Mouse (Mus musculus) liver, postnatal 0 days (tissue): ENCODE results near the gene Mrgprh. TPM values are rescaled to one million over a fixed set of nuclear protein-coding genes. Genes with fewer than 3 reads are reported as not detected.
"Not testable (repeated sequence)": the region's sequence is repeated elsewhere in the genome, so short reads cannot be mapped to it uniquely, and the experiment has no call there.

Experiments
- ATAC-seq: fragments of 200-750 bp; cut with Nextera tagmentation; 2 replicates; pipeline ENCODE4 v1.8.0; 2017; ENCODE audit warnings: mild to moderate bottlenecking, moderate library complexity
- DNase-seq: peaks from one replicate; pipeline ENCODE4 v3.0.0-alpha.2; 2016
- H3K27ac ChIP-seq: fragments of 300-500 bp; sonication (generic); 2 replicates; pipeline ENCODE4 v1.5.1; 2014; ENCODE audit warnings: antibody characterized with exemption, moderate library complexity, mild to moderate bottlenecking, low read depth
- H3K27me3 ChIP-seq: fragments of 300-500 bp; sonication (generic); 2 replicates; pipeline ENCODE4 v1.6.1; 2014; ENCODE audit warnings: low read length, control low read depth, mixed read lengths; ENCODE audit not compliant: insufficient read depth
- H3K36me3 ChIP-seq: fragments of 300-500 bp; sonication (generic); replicated peaks from 2 replicates; pipeline ENCODE4 v1.6.1; 2014; ENCODE audit warnings: mild to moderate bottlenecking, control low read depth, low read length, moderate library complexity, mixed read lengths; ENCODE audit not compliant: insufficient read depth
- H3K4me1 ChIP-seq: fragments of 300-500 bp; sonication (generic); 2 replicates; pipeline ENCODE4 v1.6.1; 2014; ENCODE audit warnings: antibody characterized with exemption, mild to moderate bottlenecking, control low read depth; ENCODE audit not compliant: insufficient read depth
- H3K4me2 ChIP-seq: fragments of 300-500 bp; sonication (generic); 2 replicates; pipeline ENCODE4 v1.6.1; 2014; ENCODE audit warnings: low read depth, mild to moderate bottlenecking, low read length, moderate library complexity, mixed read lengths
- H3K4me3 ChIP-seq: fragments of 300-500 bp; sonication (generic); 2 replicates; pipeline ENCODE4 v1.5.1; 2014; ENCODE audit warnings: low read depth, low read length
- H3K9ac ChIP-seq: fragments of 300-500 bp; sonication (generic); replicated peaks from 2 replicates; pipeline ENCODE4 v1.6.1; 2014; ENCODE audit warnings: mild to moderate bottlenecking, moderate library complexity
- H3K9me3 ChIP-seq: fragments of 300-500 bp; sonication (generic); 2 replicates; pipeline ENCODE4 v1.6.1; 2016; ENCODE audit warnings: mild to moderate bottlenecking, control low read depth, low read length, mixed read lengths
- CTCF ChIP-seq: sonication (generic); IDR thresholded peaks from 2 replicates; pipeline ENCODE4 v1.5.1; 2016; ENCODE audit warnings: antibody characterized with exemption, low read depth
- EP300 ChIP-seq: IDR thresholded peaks from 2 replicates; pipeline ENCODE4 v1.6.1; 2016; ENCODE audit warnings: antibody characterized with exemption, low read depth, mild to moderate bottlenecking
- whole genome bisulfite sequencing: fragments of 180-500 bp; shearing (Covaris S2); extraction: QIAGEN DNeasy Blood & Tissue Kit; methylation state at CpG from one replicate; pipeline ENCODE4 v1.1.7; 2014; ENCODE audit not compliant: insufficient replicate concordance; 5-methylcytosine and 5-hydroxymethylcytosine counted together
- polyA plus RNA-seq: library from polyadenylated mRNA; unstranded; fragments of >200 nt; fragmentation: Nextera tagmentation; extraction: Ambion mirVana; gene quantifications from 2 replicates; pipeline ENCODE4 v1.2.1, GENCODE M21; 2015

The Mrgprh gene
- polyA plus RNA-seq, 1 experiment from 2014 or later: not detected

DNA sequence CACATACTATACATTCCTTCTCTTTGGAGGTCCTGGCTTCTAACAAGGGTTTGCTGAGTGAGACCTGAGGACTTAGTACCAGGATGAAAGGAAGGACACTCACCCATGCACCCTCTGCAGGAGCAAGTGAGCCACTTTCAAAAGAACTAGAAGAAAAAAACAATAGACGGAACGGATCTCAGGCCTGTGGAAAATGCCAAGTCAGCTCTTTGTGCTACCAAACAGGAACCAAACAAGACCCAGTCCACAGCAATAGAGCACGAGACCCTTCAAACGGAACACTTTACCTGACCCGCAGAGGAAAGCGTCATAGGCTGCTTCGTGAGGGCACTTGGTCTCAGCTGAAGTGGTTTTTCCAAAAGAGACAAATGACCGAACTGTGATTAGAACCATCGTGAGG lies 16.2 kb downstream of the Mrgprh start:
- TF ChIP-seq EP300: no peak
- no peak for TF ChIP-seq CTCF
- Histone ChIP-seq H3K4me2 (no peak overlapping the region), H3K9me3 (no peaks in the 10 kb centered on the region), H3K4me3 (no peak overlapping the region), H3K27ac (no peak overlapping the region), H3K4me1 (no peaks in the 10 kb centered on the region), H3K9ac (no peak overlapping the region), H3K36me3 (peaks cover 13% of the 10 kb centered on the region), H3K27me3 (no peaks in the 10 kb centered on the region)
- no peak for DNase-seq
- ATAC-seq: no peak
- WGBS: 86% methylated on average over 9 of the region's 9 CpGs

DNA sequence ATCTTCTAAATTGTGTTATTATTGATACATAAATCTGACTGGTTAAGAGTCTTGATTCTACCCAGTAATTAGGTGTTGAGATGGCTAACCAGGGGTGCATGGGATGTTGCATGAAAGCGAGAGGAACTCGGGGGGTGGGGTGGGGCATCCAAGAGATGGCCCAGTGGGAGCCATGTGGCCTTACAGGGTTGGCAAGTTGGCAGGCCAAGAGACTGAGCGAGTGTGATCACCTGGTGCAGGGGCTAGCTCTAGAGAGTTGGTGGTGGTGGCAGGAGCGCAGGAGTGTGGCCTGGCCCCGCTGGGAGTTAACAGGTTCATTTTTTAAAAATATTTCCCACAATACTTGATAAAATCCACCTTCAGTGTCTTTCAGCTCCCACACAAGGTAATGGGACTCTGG lies 21.8 kb downstream of the Mrgprh start:
- WGBS: 87% methylated on average over 5 of the region's 5 CpGs
- Histone ChIP-seq H3K4me1 (no peaks in the 10 kb centered on the region), H3K36me3 (peaks cover 17% of the 10 kb centered on the region), H3K4me2 (no peak overlapping the region), H3K27ac (no peak overlapping the region), H3K9ac (no peak overlapping the region), H3K9me3 (no peaks in the 10 kb centered on the region), H3K4me3 (no peak overlapping the region), H3K27me3 (no peaks in the 10 kb centered on the region)
- DNase-seq: no peak
- no peak for TF ChIP-seq CTCF
- TF ChIP-seq EP300: no peak
- ATAC-seq: no peak

DNA sequence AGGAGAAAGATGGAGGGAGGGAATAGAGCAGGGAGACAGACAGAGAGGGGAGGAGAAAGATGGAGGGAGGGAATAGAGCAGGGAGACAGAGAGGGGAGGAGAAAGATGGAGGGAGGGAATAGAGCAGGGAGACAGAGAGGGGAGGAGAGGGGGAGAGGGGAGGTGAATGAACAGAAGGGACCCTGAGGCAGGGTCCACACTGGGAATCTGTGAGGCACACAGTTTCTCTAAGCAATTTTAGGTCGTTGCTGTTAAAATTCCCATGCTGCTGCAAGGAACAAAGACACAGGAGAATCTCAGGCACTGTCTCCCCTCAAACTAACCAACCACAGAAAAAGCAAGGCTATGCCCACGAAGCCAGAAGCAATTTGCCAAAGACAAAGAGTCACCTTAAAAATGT lies 22.8 kb downstream of the Mrgprh start:
- not testable (repeated sequence) for H3K4me1 ChIP-seq, H3K4me2 ChIP-seq, H3K27ac ChIP-seq, H3K27me3 ChIP-seq, DNase-seq, H3K4me3 ChIP-seq, ATAC-seq, H3K9ac ChIP-seq, H3K9me3 ChIP-seq
- peaks cover 19% of the 10 kb centered on the region for H3K36me3 ChIP-seq
- WGBS: 52% methylated on average over 2 of the region's 2 CpGs

DNA sequence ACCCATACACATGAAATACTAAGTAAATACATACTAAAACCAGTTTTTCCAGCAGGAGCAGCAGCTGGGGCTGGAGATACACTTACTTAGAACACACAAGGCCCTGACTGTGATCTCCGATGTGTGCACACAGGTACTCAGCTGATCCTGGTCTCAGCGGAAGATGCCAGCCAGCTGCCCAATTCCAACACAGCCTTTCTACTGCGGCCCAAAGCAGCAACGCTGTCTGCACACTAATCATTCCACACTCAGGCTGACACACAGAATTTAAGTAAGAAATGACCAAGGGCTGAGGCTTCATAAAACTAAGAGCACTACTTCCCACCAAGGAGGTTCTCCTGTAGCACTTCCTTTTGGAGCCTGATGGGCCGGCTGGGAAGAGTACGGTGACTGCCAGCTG lies 26.5 kb downstream of the Mrgprh start:
- Histone ChIP-seq H3K4me3 (no peak overlapping the region), H3K4me1 (no peaks in the 10 kb centered on the region), H3K4me2 (no peak overlapping the region), H3K27me3 (no peaks in the 10 kb centered on the region), H3K9me3 (no peaks in the 10 kb centered on the region), H3K36me3 (peaks cover 15% of the 10 kb centered on the region; the same call in 1 of the 2 replicates), H3K27ac (no peak overlapping the region), H3K9ac (no peak overlapping the region)
- ATAC-seq (no peak), DNase-seq (no peak)
- WGBS: 94% methylated on average over 6 of the region's 6 CpGs
- TF ChIP-seq CTCF (no peak), EP300 (no peak)

DNA sequence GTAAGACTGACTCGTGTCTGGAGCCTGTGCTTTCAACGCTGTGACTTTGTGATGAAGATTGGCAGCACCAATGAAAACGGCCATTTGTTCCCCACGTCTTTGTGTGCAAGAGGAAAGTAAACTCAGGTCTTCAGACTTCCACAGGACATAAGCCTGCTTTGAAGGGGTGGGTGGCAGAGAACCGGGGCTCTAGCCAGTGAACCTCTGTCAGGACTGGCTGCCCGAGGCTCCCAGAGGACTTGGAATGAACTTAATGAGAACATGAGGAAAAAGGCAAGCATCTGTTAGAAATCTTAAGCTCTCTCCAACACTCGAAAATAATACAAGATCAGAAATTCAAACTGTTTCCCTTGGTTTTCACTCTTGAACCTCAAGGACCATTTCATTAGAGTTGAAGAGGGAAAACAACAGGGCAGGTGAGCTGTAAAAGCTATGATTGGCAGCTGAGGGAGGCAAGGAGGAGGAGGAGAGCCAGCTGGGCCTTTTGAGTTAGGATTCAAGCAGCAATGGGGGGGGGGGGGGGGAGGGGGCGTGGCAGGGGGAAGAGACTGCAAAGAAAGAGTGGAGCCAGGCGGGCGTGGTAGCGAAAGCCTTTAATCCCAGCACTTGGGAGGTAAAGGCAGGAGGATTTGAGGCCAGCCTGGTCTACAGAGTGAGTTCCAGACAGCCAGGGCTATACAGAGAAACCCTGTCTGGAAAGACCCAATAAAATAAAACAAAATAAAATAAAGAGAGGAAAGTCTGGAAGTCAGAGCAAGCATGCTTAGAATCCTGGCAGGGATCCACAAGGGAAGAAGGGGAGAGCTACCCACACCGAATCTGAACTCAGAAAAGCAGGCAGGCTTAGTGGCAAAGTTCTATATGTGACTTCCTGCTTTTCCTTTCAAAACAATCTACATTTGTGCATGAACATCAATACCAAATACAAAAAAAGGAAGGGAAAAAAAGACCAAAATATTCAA lies 27.8 kb downstream of the Mrgprh start:
- WGBS: 73% methylated on average over 11 of the region's 12 CpGs
- Histone ChIP-seq H3K9ac (no peak overlapping the region), H3K27ac (no peak overlapping the region), H3K4me1 (no peaks in the 10 kb centered on the region), H3K27me3 (no peaks in the 10 kb centered on the region), H3K4me2 (no peak overlapping the region), H3K4me3 (no peak overlapping the region), H3K9me3 (no peaks in the 10 kb centered on the region), H3K36me3 (peaks cover 15% of the 10 kb centered on the region; the same call in 1 of the 2 replicates)
- DNase-seq: no peak
- no peak for ATAC-seq
- no peak for TF ChIP-seq EP300
- no peak for TF ChIP-seq CTCF

DNA sequence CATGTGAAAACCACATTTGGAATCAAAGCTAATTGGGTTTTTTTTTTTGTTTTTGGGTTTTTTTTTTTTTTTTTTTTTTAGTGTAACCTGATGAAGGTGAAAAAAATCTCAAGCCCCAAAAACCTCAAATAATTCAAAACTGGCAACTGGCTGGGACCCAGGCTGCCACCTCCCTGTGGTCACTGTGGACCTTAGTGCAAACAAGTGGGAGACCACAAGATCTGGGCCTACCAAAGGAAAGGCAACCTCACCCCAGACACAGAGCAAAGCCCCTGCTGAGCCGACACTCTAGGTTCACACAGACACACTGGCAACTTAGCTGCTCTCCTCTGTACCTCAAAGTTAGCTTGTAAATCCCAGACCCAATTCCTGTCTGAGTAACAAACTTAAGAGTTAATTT lies 28.5 kb downstream of the Mrgprh start:
- Histone ChIP-seq H3K4me2 (no peak overlapping the region), H3K36me3 (peaks cover 15% of the 10 kb centered on the region; the same call in 1 of the 2 replicates), H3K9ac (no peak overlapping the region), H3K27ac (no peak overlapping the region), H3K27me3 (no peaks in the 10 kb centered on the region), H3K4me3 (no peak overlapping the region), H3K4me1 (no peaks in the 10 kb centered on the region), H3K9me3 (no peaks in the 10 kb centered on the region)
- DNase-seq (no peak), ATAC-seq (no peak)
- 82% methylated on average over 1 of the region's 1 CpGs for WGBS
- no peak for TF ChIP-seq EP300
- TF ChIP-seq CTCF: no peak
